Comparison of ENCODE assay signal across 23 mouse cellular contexts in genomic region chr2:4346953-4347352, GRCm38 (mm10).
DNase-seq lines count a peak whose midpoint lies in the region; ATAC-seq and TF ChIP-seq lines count a peak whose summit lies in the region.
"Had no signal": no experiment of that assay in that cellular context is flagged by ENCODE, and none has a peak within 500 bp of the region (broad histone marks: within the 10 kb centered on the region; RNA-seq: fewer than 3 reads in every experiment).

No protein-coding gene starts in this region.

- ATAC-seq in embryonic facial prominence, embryonic 12.5 days (ENCODE audit: insufficient number of reproducible peaks, insufficient read depth, low FRiP score, low TSS enrichment): no peak
- no peak for ATAC-seq in kidney, embryonic 15.5 days (replicated peaks; ENCODE audit: low FRiP score)
- no peak for ATAC-seq in lung, embryonic 16.5 days (ENCODE audit: low read depth)
- no peak for ATAC-seq in lung, postnatal 0 days
- no peak for ATAC-seq in limb, embryonic 13.5 days (ENCODE audit: low FRiP score, low read depth)
- ATAC-seq: CD4-positive, CD25-positive, alpha-beta regulatory T cell, adult 4 months; forebrain, embryonic 13.5 days; forebrain, postnatal 0 days had no signal

- no peak overlapping the region for H3K9ac ChIP-seq in embryonic facial prominence, embryonic 12.5 days
- H3K9ac ChIP-seq in kidney, embryonic 15.5 days: no peak overlapping the region
- H3K9ac ChIP-seq in lung, embryonic 16.5 days (ENCODE audit: low read length): no peak overlapping the region
- no peak overlapping the region for H3K9ac ChIP-seq in lung, postnatal 0 days (replicated peaks; ENCODE audit: low read depth)
- no peak overlapping the region for H3K9ac ChIP-seq in limb, embryonic 13.5 days
- H3K9ac ChIP-seq: forebrain, embryonic 13.5 days; forebrain, postnatal 0 days; hindbrain, embryonic 13.5 days had no signal

- 74% methylated on average over 1 of the region's 1 CpGs for WGBS in embryonic facial prominence, embryonic 12.5 days
- 84% methylated on average over 1 of the region's 1 CpGs for WGBS in embryonic facial prominence, embryonic 10.5 days
- 46% methylated on average over 1 of the region's 1 CpGs for WGBS in kidney, embryonic 15.5 days
- WGBS in lung, embryonic 16.5 days: 43% methylated on average over 1 of the region's 1 CpGs
- WGBS in lung, postnatal 0 days: 56% methylated on average over 1 of the region's 1 CpGs
- WGBS in limb, embryonic 13.5 days: 27% methylated on average over 1 of the region's 1 CpGs

- no peak overlapping the region for H3K4me3 ChIP-seq in embryonic facial prominence, embryonic 12.5 days
- no peak overlapping the region for H3K4me3 ChIP-seq in embryonic facial prominence, embryonic 10.5 days
- no peak overlapping the region for H3K4me3 ChIP-seq in kidney, embryonic 15.5 days (replicated peaks)
- no peak overlapping the region for H3K4me3 ChIP-seq in lung, embryonic 16.5 days (ENCODE audit: low read length)
- H3K4me3 ChIP-seq in lung, postnatal 0 days (ENCODE audit: low read depth, low read length): no peak overlapping the region
- no peak overlapping the region for H3K4me3 ChIP-seq in limb, embryonic 13.5 days
- H3K4me3 ChIP-seq: forebrain, embryonic 13.5 days; gastrocnemius, adult 2 months; heart, embryonic 10.5 days; hindbrain, embryonic 13.5 days had no signal

- no peaks in the 10 kb centered on the region for H3K9me3 ChIP-seq in embryonic facial prominence, embryonic 12.5 days
- no peaks in the 10 kb centered on the region for H3K9me3 ChIP-seq in embryonic facial prominence, embryonic 10.5 days
- H3K9me3 ChIP-seq in kidney, embryonic 15.5 days (replicated peaks): no peaks in the 10 kb centered on the region
- 0 out of 2 replicates have a peak, but pooled peaks cover 2% of the 10 kb centered on the region for H3K9me3 ChIP-seq in lung, embryonic 16.5 days (ENCODE audit: control insufficient read depth, low read length)
- no peaks in the 10 kb centered on the region for H3K9me3 ChIP-seq in lung, postnatal 0 days (ENCODE audit: low read length)
- H3K9me3 ChIP-seq in limb, embryonic 13.5 days: no peaks in the 10 kb centered on the region
- H3K9me3 ChIP-seq: forebrain, embryonic 13.5 days; G1E had no signal

- no peaks in the 10 kb centered on the region for H3K27me3 ChIP-seq in embryonic facial prominence, embryonic 12.5 days
- no peaks in the 10 kb centered on the region for H3K27me3 ChIP-seq in embryonic facial prominence, embryonic 10.5 days (replicated peaks; ENCODE audit: low read depth, poor library complexity, severe bottlenecking)
- no peaks in the 10 kb centered on the region for H3K27me3 ChIP-seq in kidney, embryonic 15.5 days
- H3K27me3 ChIP-seq in lung, embryonic 16.5 days (ENCODE audit: control insufficient read depth, insufficient read depth, low read depth, low read length): no peaks in the 10 kb centered on the region
- no peaks in the 10 kb centered on the region for H3K27me3 ChIP-seq in lung, postnatal 0 days (replicated peaks; ENCODE audit: insufficient read depth, low read length)
- H3K27me3 ChIP-seq in limb, embryonic 13.5 days: no peaks in the 10 kb centered on the region
- H3K27me3 ChIP-seq: forebrain, embryonic 13.5 days; hindbrain, embryonic 13.5 days had no signal

- no peak for TF ChIP-seq EP300 in lung, postnatal 0 days (IDR thresholded peaks at IDR 0.05)

- no peak for TF ChIP-seq CTCF in lung, postnatal 0 days (IDR thresholded peaks at IDR 0.05)

- H3K36me3 ChIP-seq in embryonic facial prominence, embryonic 12.5 days: no peaks in the 10 kb centered on the region
- peaks cover 26% of the 10 kb centered on the region for H3K36me3 ChIP-seq in embryonic facial prominence, embryonic 10.5 days (replicated peaks)
- no peaks in the 10 kb centered on the region for H3K36me3 ChIP-seq in kidney, embryonic 15.5 days
- H3K36me3 ChIP-seq in lung, embryonic 16.5 days (ENCODE audit: control insufficient read depth, insufficient read depth, low read length): no peaks in the 10 kb centered on the region; the same call in 1 of the 2 replicates
- no peaks in the 10 kb centered on the region for H3K36me3 ChIP-seq in lung, postnatal 0 days (ENCODE audit: insufficient read depth, low read length)
- H3K36me3 ChIP-seq in limb, embryonic 13.5 days: peaks cover 12% of the 10 kb centered on the region; the same call in 1 of the 2 replicates
- H3K36me3 ChIP-seq: G1E; heart, embryonic 10.5 days; hindbrain, embryonic 13.5 days had no signal

- H3K4me1 ChIP-seq in embryonic facial prominence, embryonic 12.5 days: peaks cover 40% of the 10 kb centered on the region
- peaks cover 48% of the 10 kb centered on the region for H3K4me1 ChIP-seq in embryonic facial prominence, embryonic 10.5 days
- H3K4me1 ChIP-seq in kidney, embryonic 15.5 days: peaks cover 18% of the 10 kb centered on the region
- H3K4me1 ChIP-seq in lung, embryonic 16.5 days (replicated peaks; ENCODE audit: control insufficient read depth, insufficient read depth, low read length): no peaks in the 10 kb centered on the region; the same call in 1 of the 2 replicates
- no peaks in the 10 kb centered on the region for H3K4me1 ChIP-seq in lung, postnatal 0 days (ENCODE audit: insufficient read depth, low read depth, low read length)
- H3K4me1 ChIP-seq in limb, embryonic 13.5 days: peaks cover 52% of the 10 kb centered on the region

- no peak for DNase-seq in embryonic facial prominence, embryonic 10.5 days (ENCODE audit: low spot score)
- DNase-seq in kidney, adult 18-20 months: no peak
- DNase-seq in lung, postnatal 0 days (ENCODE audit: low spot score): no peak
- DNase-seq in spleen, adult 12 weeks (ENCODE audit: low spot score): no peak
- DNase-seq: adrenal gland, postnatal 14 days; B cell, adult 2 months; cerebellum, adult 11-12 months; cerebellum, adult 9-10 months; cerebellum, postnatal 36 days; forebrain, postnatal 0 days; gastrocnemius, adult 2 months; gastrocnemius, postnatal 25 days; heart, postnatal 10 days; heart, postnatal 4 days had no signal

- peak overlapping the region; percentile 7; the same call in 1 of the 2 replicates for H3K27ac ChIP-seq in embryonic facial prominence, embryonic 12.5 days
- H3K27ac ChIP-seq in embryonic facial prominence, embryonic 10.5 days (replicated peaks): no peak overlapping the region
- peak overlapping the region; percentile 52; the same call in 1 of the 2 replicates for H3K27ac ChIP-seq in kidney, embryonic 15.5 days
- H3K27ac ChIP-seq in lung, embryonic 16.5 days (ENCODE audit: low read length): peak overlapping the region; percentile 68; the same call in 1 of the 2 replicates
- no peak overlapping the region for H3K27ac ChIP-seq in lung, postnatal 0 days (ENCODE audit: low read length)
- H3K27ac ChIP-seq in limb, embryonic 13.5 days: peak overlapping the region; percentile 69
- H3K27ac ChIP-seq: forebrain, embryonic 13.5 days; gastrocnemius, adult 2 months; heart, embryonic 10.5 days; hindbrain, embryonic 13.5 days had no signal

- H3K4me2 ChIP-seq in embryonic facial prominence, embryonic 12.5 days (replicated peaks): no peak overlapping the region
- H3K4me2 ChIP-seq in kidney, embryonic 15.5 days: no peak overlapping the region
- H3K4me2 ChIP-seq in lung, embryonic 16.5 days (ENCODE audit: low read depth, low read length): no peak overlapping the region
- no peak overlapping the region for H3K4me2 ChIP-seq in lung, postnatal 0 days (replicated peaks; ENCODE audit: low read depth, low read length)
- H3K4me2 ChIP-seq in limb, embryonic 13.5 days (replicated peaks): no peak overlapping the region
- H3K4me2 ChIP-seq: forebrain, embryonic 13.5 days; hindbrain, embryonic 13.5 days had no signal

Comparison
In these comparisons a context has a peak if more than half of its experiments do, and no peak if none do; other contexts are left out.
1. H3K27ac ChIP-seq: peak in embryonic facial prominence, embryonic 12.5 days (single experiment), kidney, embryonic 15.5 days (single experiment), lung, embryonic 16.5 days (single experiment) and limb, embryonic 13.5 days (single experiment); none in embryonic facial prominence, embryonic 10.5 days (single experiment) and lung, postnatal 0 days (single experiment).